Mouse (Mus musculus) intestine, postnatal 0 days (tissue): ENCODE measurements around the gene Agap1. TPM values are rescaled to one million over a fixed set of nuclear protein-coding genes. Genes with fewer than 3 reads are reported as not detected.

Experiments
- ATAC-seq: fragments of 200-750 bp; cut with Nextera tagmentation; 2 replicates; pipeline ENCODE4 v1.8.0; 2017; ENCODE audit warnings: mild to moderate bottlenecking, moderate TSS enrichment, moderate library complexity
- H3K27ac ChIP-seq: fragments of 300-500 bp; sonication (generic); 2 replicates; pipeline ENCODE4 v1.5.1; 2014; ENCODE audit warnings: mild to moderate bottlenecking, low read depth, low read length, moderate library complexity
- H3K27me3 ChIP-seq: fragments of 300-500 bp; sonication (generic); replicated peaks from 2 replicates; pipeline ENCODE4 v1.6.1; 2014; ENCODE audit warnings: low read length, mixed read lengths; ENCODE audit not compliant: control insufficient read depth, insufficient read depth
- H3K36me3 ChIP-seq: fragments of 300-500 bp; sonication (generic); 2 replicates; pipeline ENCODE4 v1.6.1; 2014; ENCODE audit warnings: mild to moderate bottlenecking, moderate library complexity; ENCODE audit not compliant: control insufficient read depth, insufficient read depth
- H3K4me1 ChIP-seq: fragments of 300-500 bp; sonication (generic); replicated peaks from 2 replicates; pipeline ENCODE4 v1.6.1; 2014; ENCODE audit warnings: antibody characterized with exemption, low read length, mixed read lengths; ENCODE audit not compliant: control insufficient read depth, insufficient read depth
- H3K4me2 ChIP-seq: fragments of 300-500 bp; sonication (generic); replicated peaks from 2 replicates; pipeline ENCODE4 v1.6.1; 2014; ENCODE audit warnings: low read depth, mild to moderate bottlenecking, moderate library complexity
- H3K4me3 ChIP-seq: fragments of 300-500 bp; sonication (generic); 2 replicates; pipeline ENCODE4 v1.5.1; 2014; ENCODE audit warnings: low read depth, low read length
- H3K9ac ChIP-seq: fragments of 300-500 bp; sonication (generic); 2 replicates; pipeline ENCODE4 v1.6.1; 2014; ENCODE audit warnings: mild to moderate bottlenecking, low read depth, low read length
- H3K9me3 ChIP-seq: fragments of 300-500 bp; sonication (generic); 2 replicates; pipeline ENCODE4 v1.6.1; 2016; ENCODE audit warnings: mixed run types; ENCODE audit not compliant: control insufficient read depth
- CTCF ChIP-seq: sonication (generic); IDR thresholded peaks from 2 replicates; pipeline ENCODE4 v1.5.1; 2016; ENCODE audit warnings: low read depth, mild to moderate bottlenecking, control low read depth, antibody characterized with exemption, moderate library complexity
- WGBS: fragments of 180-500 bp; shearing (Covaris S2); extraction: QIAGEN DNeasy Blood & Tissue Kit; methylation state at CpG from one replicate; pipeline ENCODE4 v1.1.7; 2014; 5-methylcytosine and 5-hydroxymethylcytosine counted together
- polyA plus RNA-seq: library from polyadenylated mRNA; unstranded; fragments of >200 nt; fragmentation: Nextera tagmentation; extraction: Ambion mirVana; gene quantifications from 2 replicates; pipeline ENCODE4 v1.2.1, GENCODE M21; 2015

Agap1 gene
- polyA plus RNA-seq, 1 experiment from 2014 or later: 6.1 TPM

DNA sequence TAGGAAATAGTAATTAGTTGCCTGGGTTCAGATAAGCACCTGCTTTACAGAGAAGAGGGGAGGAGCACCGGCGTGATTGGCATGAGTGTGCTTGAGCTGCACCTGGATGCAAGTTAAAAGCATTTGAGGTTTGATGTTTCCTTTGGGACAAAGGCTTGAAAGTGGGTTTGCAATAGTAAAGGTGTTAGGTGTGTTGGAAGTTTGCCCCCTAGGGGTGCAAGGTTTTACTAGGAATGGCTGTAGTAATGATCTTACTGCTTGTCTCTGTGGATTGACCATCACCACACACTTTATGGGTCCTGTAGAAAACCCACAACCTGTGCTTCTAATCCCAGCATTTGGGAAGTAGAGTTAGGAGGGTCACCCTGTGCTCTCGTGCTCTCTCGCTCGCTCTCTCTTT lies 128.8 kb downstream of the Agap1 start:
- Histone ChIP-seq H3K27ac (no peak overlapping the region), H3K4me3 (no peak overlapping the region), H3K9me3 (no peaks in the 10 kb centered on the region), H3K9ac (no peak overlapping the region), H3K4me1 (no peaks in the 10 kb centered on the region), H3K4me2 (no peak overlapping the region), H3K36me3 (no peaks in the 10 kb centered on the region), H3K27me3 (peaks cover 20% of the 10 kb centered on the region)
- no peak for ATAC-seq
- 78% methylated on average over 5 of the region's 5 CpGs for WGBS
- peak; percentile 52 for TF ChIP-seq CTCF

DNA sequence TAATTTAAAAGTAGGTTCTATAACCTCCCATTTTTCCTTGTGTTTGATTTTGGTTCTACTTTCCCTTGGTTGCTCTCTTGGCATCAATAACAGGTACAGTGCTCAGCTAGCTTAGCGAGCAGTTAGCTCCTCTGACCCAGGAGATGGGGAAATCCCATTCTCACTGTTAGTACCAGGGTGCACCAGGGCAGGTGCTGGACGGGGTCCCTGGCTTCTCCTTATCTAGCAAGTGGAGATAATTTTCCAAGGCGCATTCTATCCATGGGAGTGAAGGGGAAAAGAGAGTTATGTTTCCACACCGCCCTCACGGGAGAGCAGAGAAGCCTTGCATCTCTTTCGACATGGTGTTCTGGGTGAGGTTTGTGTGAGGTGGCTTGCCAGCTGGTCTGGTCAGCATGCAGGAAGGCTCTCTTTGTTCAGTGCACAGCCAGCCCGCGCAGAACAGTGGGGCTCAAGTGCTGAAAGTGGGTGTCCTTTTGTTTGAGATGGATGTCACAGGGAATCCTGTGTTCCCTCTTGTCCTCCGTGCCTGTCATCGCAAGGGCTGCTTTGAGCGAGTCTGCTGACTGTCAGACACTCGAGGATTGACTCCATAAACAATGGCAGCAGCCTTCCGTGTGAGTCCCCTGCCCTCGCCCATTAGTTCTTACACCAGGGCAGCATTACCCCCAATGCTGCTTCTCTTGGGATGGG lies 132.5 kb downstream of the Agap1 start:
- TF ChIP-seq CTCF: no peak
- H3K4me1 ChIP-seq: no peaks in the 10 kb centered on the region
- no peak overlapping the region for H3K9ac ChIP-seq
- H3K36me3 ChIP-seq: no peaks in the 10 kb centered on the region
- 0 out of 2 replicates have a peak, but pooled peaks cover 4% of the 10 kb centered on the region for H3K27me3 ChIP-seq
- WGBS: 58% methylated on average over 14 of the region's 14 CpGs
- no peak overlapping the region for H3K4me3 ChIP-seq
- H3K4me2 ChIP-seq: no peak overlapping the region
- H3K27ac ChIP-seq: no peak overlapping the region
- no peaks in the 10 kb centered on the region for H3K9me3 ChIP-seq
- no peak for ATAC-seq

DNA sequence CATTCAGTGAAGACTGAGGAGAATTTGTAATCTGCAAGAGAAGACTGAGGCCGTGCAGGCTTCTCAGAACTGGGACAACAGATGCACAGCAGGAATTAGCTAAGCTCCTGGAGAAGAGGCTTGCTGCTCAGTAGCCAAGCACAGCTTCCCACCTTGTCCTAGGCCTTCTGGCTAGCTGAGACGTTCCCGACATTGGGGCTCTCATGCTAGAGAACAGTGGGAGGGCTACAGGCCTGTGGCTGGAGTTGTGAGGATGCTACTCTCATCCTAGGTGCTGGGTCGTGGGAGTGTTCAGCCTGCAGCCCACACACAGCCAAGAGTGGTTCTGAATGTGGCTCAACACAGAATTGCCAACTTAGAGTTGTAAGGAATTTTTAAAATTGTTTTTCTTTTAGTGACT lies 133.5 kb downstream of the Agap1 start:
- no peak for ATAC-seq

DNA sequence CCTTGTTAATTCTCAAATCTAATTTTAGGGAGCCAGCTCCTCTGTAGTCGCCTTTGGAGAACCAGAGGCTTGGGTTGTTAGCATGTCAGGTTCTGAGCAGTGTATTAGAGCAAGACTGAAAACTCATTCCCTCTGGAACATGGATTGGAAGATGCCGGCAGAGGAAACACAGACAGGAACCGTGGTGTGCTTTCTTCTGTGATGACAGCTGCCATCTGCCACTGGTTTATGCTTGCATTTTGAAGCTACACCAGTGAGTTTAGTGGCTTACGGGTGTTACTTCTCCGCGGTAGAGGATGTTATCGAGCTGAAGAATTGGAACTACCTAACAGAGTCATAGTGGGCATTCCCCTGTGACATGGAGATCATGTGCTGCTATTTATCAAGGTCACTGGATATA lies 136.4 kb downstream of the Agap1 start:
- ATAC-seq: no peak

More for the DNA sequence above, 133.5 kb downstream of the Agap1 start:
- no peaks in the 10 kb centered on the region for H3K9me3 ChIP-seq
- H3K4me3 ChIP-seq: no peak overlapping the region
- TF ChIP-seq CTCF: no peak
- H3K36me3 ChIP-seq: no peaks in the 10 kb centered on the region
- no peaks in the 10 kb centered on the region for H3K27me3 ChIP-seq
- 77% methylated on average over 4 of the region's 4 CpGs for WGBS
- no peak overlapping the region for H3K4me2 ChIP-seq
- H3K9ac ChIP-seq: no peak overlapping the region
- no peaks in the 10 kb centered on the region for H3K4me1 ChIP-seq
- H3K27ac ChIP-seq: no peak overlapping the region

DNA sequence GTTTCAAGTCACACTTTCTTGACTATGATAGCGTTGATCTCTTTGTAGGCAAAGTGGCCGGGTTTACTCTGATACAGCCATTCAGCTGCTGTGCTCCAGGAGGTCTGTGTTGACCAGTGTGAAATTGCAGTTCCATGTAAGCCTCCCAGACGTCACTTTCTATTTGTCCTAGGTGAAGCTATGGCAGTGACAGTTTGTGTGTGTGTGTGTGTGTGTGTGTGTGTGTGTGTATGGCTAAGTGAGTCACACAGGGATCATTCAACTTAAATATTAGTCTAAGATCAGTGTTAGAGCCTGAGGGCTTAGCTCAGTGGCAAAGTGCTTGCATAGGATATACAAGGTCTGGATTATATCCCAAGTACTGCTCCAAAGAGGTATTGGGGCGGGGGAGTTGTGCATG lies 138.6 kb downstream of the Agap1 start:
- H3K4me2 ChIP-seq: no peak overlapping the region
- 76% methylated on average over 4 of the region's 4 CpGs for WGBS
- no peak for ATAC-seq
- no peaks in the 10 kb centered on the region for H3K27me3 ChIP-seq
- H3K9ac ChIP-seq: no peak overlapping the region
- H3K27ac ChIP-seq: no peak overlapping the region
- H3K4me1 ChIP-seq: no peaks in the 10 kb centered on the region; the same call in 1 of the 2 replicates
- H3K36me3 ChIP-seq: no peaks in the 10 kb centered on the region
- TF ChIP-seq CTCF: no peak
- H3K4me3 ChIP-seq: no peak overlapping the region
- H3K9me3 ChIP-seq: no peaks in the 10 kb centered on the region

More for the DNA sequence above, 136.4 kb downstream of the Agap1 start:
- Histone ChIP-seq H3K27me3 (no peaks in the 10 kb centered on the region), H3K4me3 (no peak overlapping the region), H3K4me1 (no peaks in the 10 kb centered on the region; the same call in 1 of the 2 replicates), H3K27ac (no peak overlapping the region), H3K9me3 (no peaks in the 10 kb centered on the region), H3K36me3 (no peaks in the 10 kb centered on the region), H3K4me2 (no peak overlapping the region), H3K9ac (no peak overlapping the region)
- 94% methylated on average over 7 of the region's 7 CpGs for WGBS
- no peak for TF ChIP-seq CTCF

DNA sequence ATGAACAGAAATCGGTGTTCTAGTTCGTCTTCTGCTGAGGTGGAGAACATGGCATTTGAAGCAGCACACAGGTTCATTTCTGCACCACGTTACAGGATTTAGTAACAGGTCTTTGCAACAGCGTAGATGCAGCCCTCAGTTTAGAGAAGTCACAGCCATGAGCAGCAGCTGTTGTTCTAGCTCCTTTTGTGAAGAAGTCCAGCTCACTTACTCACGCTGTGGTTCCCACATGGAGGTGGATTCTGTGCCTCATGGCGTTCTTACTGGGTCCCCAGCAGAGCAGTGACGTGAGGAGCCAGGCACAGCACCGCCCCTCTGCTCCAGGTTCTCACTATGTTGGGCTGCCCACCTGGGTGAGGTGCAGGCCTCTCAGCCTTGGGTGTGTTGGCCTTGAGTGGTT lies 140.4 kb downstream of the Agap1 start:
- Histone ChIP-seq H3K4me2 (no peak overlapping the region), H3K27ac (no peak overlapping the region), H3K4me1 (no peaks in the 10 kb centered on the region; the same call in 1 of the 2 replicates), H3K36me3 (no peaks in the 10 kb centered on the region), H3K4me3 (no peak overlapping the region), H3K9me3 (no peaks in the 10 kb centered on the region), H3K27me3 (no peaks in the 10 kb centered on the region), H3K9ac (no peak overlapping the region)
- no peak for ATAC-seq
- 89% methylated on average over 8 of the region's 8 CpGs for WGBS
- TF ChIP-seq CTCF: no peak

DNA sequence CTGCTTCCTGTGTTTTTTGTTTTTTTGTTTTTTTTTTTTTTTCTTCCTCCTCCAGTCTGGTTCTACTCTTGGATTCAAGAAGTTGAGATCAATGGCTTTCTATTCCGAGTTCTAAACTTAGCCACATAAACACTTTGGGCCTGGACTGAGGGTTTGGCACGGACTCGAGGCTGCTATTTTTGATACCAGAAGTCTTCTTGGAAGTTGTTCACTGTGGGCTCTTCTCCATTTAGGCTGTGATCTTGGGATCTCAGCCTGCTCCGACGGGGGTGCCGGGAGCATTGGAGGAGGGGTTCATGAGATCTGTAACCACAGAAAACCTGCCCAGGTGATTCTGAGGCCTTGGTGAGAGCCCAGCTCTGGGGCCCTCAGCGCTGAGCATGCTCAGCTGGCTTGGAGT lies 140.8 kb downstream of the Agap1 start:
- Histone ChIP-seq H3K27me3 (no peaks in the 10 kb centered on the region), H3K4me2 (no peak overlapping the region), H3K9me3 (no peaks in the 10 kb centered on the region), H3K36me3 (no peaks in the 10 kb centered on the region), H3K9ac (no peak overlapping the region), H3K27ac (no peak overlapping the region), H3K4me3 (no peak overlapping the region), H3K4me1 (no peaks in the 10 kb centered on the region; the same call in 1 of the 2 replicates)
- 72% methylated on average over 7 of the region's 7 CpGs for WGBS
- ATAC-seq: no peak
- no peak for TF ChIP-seq CTCF
